Mouse (Mus musculus) hindbrain, embryonic 12.5 days (tissue): ENCODE measurements around the gene Cntnap2. TPM values are rescaled to one million over a fixed set of nuclear protein-coding genes. Genes with fewer than 3 reads are reported as not detected.
"Not testable (repeated sequence)": the region's sequence is repeated elsewhere in the genome, so short reads cannot be mapped to it uniquely, and the experiment has no call there.

ENCODE experiments used
- ATAC-seq: fragments of 200-750 bp; cut with Nextera tagmentation; 2 replicates; pipeline ENCODE4 v1.8.0; 2017; ENCODE audit warnings: moderate TSS enrichment; ENCODE audit not compliant: low FRiP score
- H3K27ac ChIP-seq: fragments of 300-500 bp; sonication (generic); 2 replicates; pipeline ENCODE4 v1.5.1; 2016; ENCODE audit warnings: mild to moderate bottlenecking
- H3K27me3 ChIP-seq: fragments of 300-500 bp; sonication (generic); 2 replicates; pipeline ENCODE4 v1.6.1; 2016; ENCODE audit warnings: mild to moderate bottlenecking
- H3K36me3 ChIP-seq: fragments of 300-500 bp; sonication (generic); 2 replicates; pipeline ENCODE4 v1.6.1; 2016; ENCODE audit warnings: mild to moderate bottlenecking
- H3K4me1 ChIP-seq: fragments of 300-500 bp; sonication (generic); 2 replicates; pipeline ENCODE4 v1.6.1; 2016
- H3K4me2 ChIP-seq: fragments of 300-500 bp; sonication (generic); replicated peaks from 2 replicates; pipeline ENCODE4 v1.6.1; 2016; ENCODE audit warnings: mild to moderate bottlenecking
- H3K4me3 ChIP-seq: fragments of 300-500 bp; sonication (generic); 2 replicates; pipeline ENCODE4 v1.5.1; 2016; ENCODE audit warnings: mild to moderate bottlenecking
- H3K9ac ChIP-seq: fragments of 300-500 bp; sonication (generic); 2 replicates; pipeline ENCODE4 v1.6.1; 2016; ENCODE audit warnings: mild to moderate bottlenecking, moderate library complexity
- H3K9me3 ChIP-seq: fragments of 300-500 bp; sonication (generic); replicated peaks from 2 replicates; pipeline ENCODE4 v1.6.1; 2016; ENCODE audit warnings: mild to moderate bottlenecking
- WGBS: fragments of 180-500 bp; shearing (Covaris S2); methylation state at CpG from one replicate; pipeline ENCODE4 v1.1.7; 2016; 5-methylcytosine and 5-hydroxymethylcytosine counted together
- polyA plus RNA-seq: library from polyadenylated mRNA; unstranded; fragments of >200 nt; fragmentation: Nextera tagmentation; extraction: Ambion mirVana; gene quantifications from 2 replicates; pipeline ENCODE4 v1.2.1, GENCODE M21; 2016

Cntnap2 gene
- polyA plus RNA-seq, 1 experiment from 2014 or later, result 25.7 TPM

DNA sequence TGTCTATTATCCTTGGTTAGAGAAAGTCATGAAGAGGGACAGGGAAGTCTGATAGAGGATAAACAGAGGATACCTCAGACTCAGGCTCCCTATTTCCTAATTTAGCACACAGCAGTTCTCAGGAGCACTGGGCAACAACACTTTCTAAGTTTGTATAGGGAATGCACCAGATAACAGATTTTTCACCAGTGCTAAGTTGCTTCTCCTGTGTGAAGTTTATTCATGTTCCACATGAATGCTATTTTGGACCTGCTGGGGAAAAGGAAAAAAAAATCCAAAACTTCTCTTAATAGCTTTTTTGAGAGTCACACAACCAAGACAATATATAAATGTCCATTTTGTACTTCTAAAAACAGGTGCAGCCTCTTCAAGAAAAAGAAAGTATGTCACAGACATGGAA, 1361.2 kb downstream of the Cntnap2 start:
- H3K4me1 ChIP-seq, result no peaks in the 10 kb centered on the region
- no peak overlapping the region for H3K27ac ChIP-seq
- no peak overlapping the region for H3K4me2 ChIP-seq
- ATAC-seq, result no peak
- no peaks in the 10 kb centered on the region for H3K9me3 ChIP-seq
- H3K36me3 ChIP-seq, result no peaks in the 10 kb centered on the region
- no peak overlapping the region for H3K4me3 ChIP-seq
- no peaks in the 10 kb centered on the region for H3K27me3 ChIP-seq
- no peak overlapping the region for H3K9ac ChIP-seq

- H3K4me3 ChIP-seq, result no peak overlapping the region
- no peaks in the 10 kb centered on the region for H3K27me3 ChIP-seq
- H3K27ac ChIP-seq, result no peak overlapping the region
- no peaks in the 10 kb centered on the region for H3K36me3 ChIP-seq
- no peak overlapping the region for H3K9ac ChIP-seq
- H3K9me3 ChIP-seq, result no peaks in the 10 kb centered on the region
- no peak for ATAC-seq
- no peak overlapping the region for H3K4me2 ChIP-seq
- no peaks in the 10 kb centered on the region for H3K4me1 ChIP-seq
- WGBS, result 47% methylated on average over 5 of the region's 5 CpGs
Measured at GRCm38 (mm10) chr6:46428231-46428630, 1369.1 kb downstream of the Cntnap2 start.

DNA sequence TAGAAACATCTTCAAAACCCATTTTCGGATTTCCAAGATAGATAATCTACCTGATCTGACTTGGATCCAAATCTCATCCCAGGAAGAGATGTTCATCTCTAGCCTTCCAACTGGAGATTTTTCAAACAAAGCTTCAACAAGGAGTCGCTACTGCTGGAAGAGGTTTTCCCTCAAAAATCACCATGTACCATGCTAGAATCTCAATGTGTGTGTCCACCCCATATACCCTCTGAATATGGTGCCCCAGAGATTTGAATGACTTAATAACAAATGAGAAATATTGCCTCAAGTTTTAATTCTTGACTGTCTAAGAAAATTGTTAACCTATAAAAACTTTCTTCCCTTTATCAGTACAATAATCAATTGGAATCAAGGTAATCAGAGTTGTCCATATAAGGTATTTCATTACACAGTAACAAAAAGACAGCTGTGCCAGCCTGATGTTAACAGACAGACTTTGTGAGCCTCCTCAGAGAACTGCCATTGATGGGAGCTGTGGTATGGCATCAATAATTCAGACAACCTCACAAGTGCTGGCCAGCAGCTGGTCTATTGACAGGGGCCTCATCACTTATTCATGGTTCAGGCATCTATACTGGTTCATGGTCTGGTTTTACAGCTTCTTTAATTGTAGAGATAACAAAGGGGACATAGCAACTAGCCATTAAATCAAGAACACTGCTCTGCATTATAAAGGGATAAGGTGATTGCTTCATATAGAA, 1391.9 kb downstream of the Cntnap2 start:
- Histone ChIP-seq H3K4me1 (no peaks in the 10 kb centered on the region), H3K9ac (no peak overlapping the region), H3K27me3 (no peaks in the 10 kb centered on the region), H3K27ac (no peak overlapping the region), H3K4me3 (no peak overlapping the region), H3K36me3 (no peaks in the 10 kb centered on the region), H3K9me3 (no peaks in the 10 kb centered on the region), H3K4me2 (no peak overlapping the region)
- WGBS, result 86% methylated on average over 2 of the region's 2 CpGs
- ATAC-seq, result peak; percentile 89

GRCm38 (mm10) chr6:46472683-46473082, 1413.5 kb downstream of the Cntnap2 start:
- no peak for ATAC-seq
- Histone ChIP-seq H3K27me3 (no peaks in the 10 kb centered on the region), H3K27ac (no peak overlapping the region), H3K9me3 (no peaks in the 10 kb centered on the region), H3K9ac (no peak overlapping the region), H3K4me2 (no peak overlapping the region), H3K4me1 (no peaks in the 10 kb centered on the region), H3K36me3 (no peaks in the 10 kb centered on the region), H3K4me3 (no peak overlapping the region)
- WGBS, result 59% methylated on average over 4 of the region's 4 CpGs

DNA sequence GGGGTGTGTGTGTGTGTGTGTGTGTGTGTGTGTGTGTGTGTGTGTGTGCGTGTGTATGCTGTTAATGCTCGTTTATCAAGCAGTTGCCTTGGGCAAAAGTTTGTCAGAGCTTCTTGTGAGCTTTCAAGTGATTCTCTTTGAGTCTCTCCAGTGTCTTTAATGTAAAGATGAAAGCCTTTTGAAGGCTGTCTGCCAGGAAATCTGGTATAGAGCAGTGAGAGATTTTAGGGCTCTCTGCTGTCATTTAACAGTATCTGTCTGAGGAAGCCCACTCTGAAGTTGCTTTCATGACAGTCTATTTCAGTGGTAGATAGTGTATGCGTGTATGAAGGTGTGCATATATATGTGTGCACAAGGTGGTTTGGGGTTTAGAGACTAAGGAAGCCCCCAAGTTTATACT, 1425.2 kb downstream of the Cntnap2 start:
- no peak overlapping the region for H3K9ac ChIP-seq
- H3K9me3 ChIP-seq, result no peaks in the 10 kb centered on the region
- H3K4me2 ChIP-seq, result no peak overlapping the region
- 75% methylated on average over 3 of the region's 3 CpGs for WGBS
- H3K36me3 ChIP-seq, result no peaks in the 10 kb centered on the region
- H3K4me3 ChIP-seq, result no peak overlapping the region
- no peaks in the 10 kb centered on the region for H3K4me1 ChIP-seq
- ATAC-seq, result no peak
- no peaks in the 10 kb centered on the region for H3K27me3 ChIP-seq
- no peak overlapping the region for H3K27ac ChIP-seq

GRCm38 (mm10) chr6:46502786-46503185, 1443.6 kb downstream of the Cntnap2 start:
- Histone ChIP-seq H3K9ac (no peak overlapping the region), H3K36me3 (no peaks in the 10 kb centered on the region), H3K9me3 (no peaks in the 10 kb centered on the region), H3K27ac (no peak overlapping the region), H3K4me3 (no peak overlapping the region), H3K27me3 (no peaks in the 10 kb centered on the region), H3K4me1 (no peaks in the 10 kb centered on the region), H3K4me2 (no peak overlapping the region)
- 57% methylated on average over 1 of the region's 1 CpGs for WGBS
- ATAC-seq, result no peak

DNA sequence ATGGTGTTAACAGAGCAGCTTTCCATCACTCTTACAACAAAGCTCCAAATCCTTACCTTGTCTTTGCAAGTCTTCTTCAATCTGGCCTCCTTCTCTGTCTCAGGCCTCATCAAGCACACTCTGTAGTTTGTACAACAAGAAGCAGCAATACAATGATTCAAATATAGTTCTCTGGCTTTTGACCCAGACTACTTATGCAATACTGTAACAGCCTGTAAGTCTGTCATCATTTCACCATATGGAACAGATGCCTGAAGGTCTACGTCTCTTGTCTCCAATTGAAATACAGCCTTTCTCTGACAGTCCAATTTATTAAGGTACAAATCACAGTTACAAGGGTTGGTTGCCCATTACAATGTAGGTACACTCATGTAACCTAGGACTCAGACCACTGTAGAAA, 1453.7 kb downstream of the Cntnap2 start:
- no peaks in the 10 kb centered on the region for H3K4me1 ChIP-seq
- H3K4me3 ChIP-seq, result no peak overlapping the region
- 76% methylated on average over 1 of the region's 1 CpGs for WGBS
- no peaks in the 10 kb centered on the region for H3K9me3 ChIP-seq
- H3K9ac ChIP-seq, result no peak overlapping the region
- ATAC-seq, result no peak
- H3K27ac ChIP-seq, result no peak overlapping the region
- H3K4me2 ChIP-seq, result no peak overlapping the region
- no peaks in the 10 kb centered on the region for H3K36me3 ChIP-seq
- no peaks in the 10 kb centered on the region for H3K27me3 ChIP-seq

DNA sequence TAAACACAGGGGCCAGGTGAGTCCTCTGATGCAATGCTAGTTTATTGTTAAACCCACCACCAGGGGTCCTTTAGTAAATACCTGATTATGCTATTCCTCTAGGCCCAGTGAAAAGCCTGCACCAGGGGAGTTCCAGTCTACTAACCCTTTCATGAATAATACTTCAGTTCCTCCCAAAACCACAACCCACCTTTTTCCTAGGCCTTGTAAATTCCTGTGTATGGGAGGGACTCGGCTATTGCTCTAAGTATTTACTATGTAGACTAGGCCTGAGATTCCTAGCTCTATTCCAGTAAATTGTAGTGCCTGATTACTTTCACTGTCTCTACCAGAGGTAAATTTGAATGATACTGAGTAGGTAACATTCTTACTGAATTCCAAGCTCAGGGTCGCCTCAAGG, 1478.4 kb downstream of the Cntnap2 start:
- H3K4me2 ChIP-seq, H3K27me3 ChIP-seq, H3K9me3 ChIP-seq, H3K4me3 ChIP-seq, H3K36me3 ChIP-seq, H3K4me1 ChIP-seq, H3K9ac ChIP-seq, H3K27ac ChIP-seq, ATAC-seq: not testable (repeated sequence)
- WGBS, result 82% methylated on average over 2 of the region's 2 CpGs

GRCm38 (mm10) chr6:46563470-46563869, 1504.3 kb downstream of the Cntnap2 start:
- 87% methylated on average over 2 of the region's 2 CpGs for WGBS
- H3K9me3 ChIP-seq, result no peaks in the 10 kb centered on the region
- H3K27ac ChIP-seq, result no peak overlapping the region
- no peak overlapping the region for H3K9ac ChIP-seq
- no peaks in the 10 kb centered on the region for H3K4me1 ChIP-seq
- no peak overlapping the region for H3K4me3 ChIP-seq
- no peak overlapping the region for H3K4me2 ChIP-seq
- no peaks in the 10 kb centered on the region for H3K27me3 ChIP-seq
- H3K36me3 ChIP-seq, result no peaks in the 10 kb centered on the region
- no peak for ATAC-seq

DNA sequence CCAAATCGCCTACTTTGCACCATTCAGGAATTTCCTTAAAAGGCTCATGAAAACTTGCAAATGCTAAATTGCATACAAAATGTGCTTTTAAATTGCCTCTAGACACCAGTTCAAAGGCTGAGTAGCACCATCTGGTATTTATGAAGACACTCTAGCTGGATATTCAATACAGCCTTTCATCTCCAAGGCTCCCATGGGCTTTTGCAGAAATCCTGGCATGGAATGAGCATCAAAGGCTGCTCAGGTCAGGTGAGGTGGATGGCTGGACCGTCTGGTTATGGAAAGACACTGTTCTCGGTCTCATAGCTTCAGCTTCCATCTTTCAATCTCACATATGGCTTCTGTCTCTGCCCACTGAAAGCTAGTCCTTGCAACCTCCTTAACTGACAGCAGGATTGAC, 1515.9 kb downstream of the Cntnap2 start:
- Histone ChIP-seq H3K27me3 (no peaks in the 10 kb centered on the region), H3K4me3 (no peak overlapping the region), H3K4me2 (no peak overlapping the region), H3K9me3 (no peaks in the 10 kb centered on the region), H3K27ac (no peak overlapping the region), H3K36me3 (no peaks in the 10 kb centered on the region), H3K9ac (no peak overlapping the region), H3K4me1 (no peaks in the 10 kb centered on the region)
- WGBS, result 67% methylated on average over 3 of the region's 3 CpGs
- no peak for ATAC-seq

GRCm38 (mm10) chr6:46612365-46612764, 1553.2 kb downstream of the Cntnap2 start:
- 0 out of 2 replicates have a peak, but pooled peaks have one; percentile 8 for ATAC-seq
- no peaks in the 10 kb centered on the region for H3K27me3 ChIP-seq
- no peak overlapping the region for H3K9ac ChIP-seq
- no peaks in the 10 kb centered on the region for H3K36me3 ChIP-seq
- no peak overlapping the region for H3K27ac ChIP-seq
- no peaks in the 10 kb centered on the region for H3K9me3 ChIP-seq
- no peaks in the 10 kb centered on the region for H3K4me1 ChIP-seq
- no peak overlapping the region for H3K4me3 ChIP-seq
- H3K4me2 ChIP-seq, result no peak overlapping the region

GRCm38 (mm10) chr6:46612872-46613271, 1553.7 kb downstream of the Cntnap2 start:
- WGBS, result 82% methylated on average over 3 of the region's 3 CpGs
- no peak overlapping the region for H3K4me3 ChIP-seq
- no peak overlapping the region for H3K27ac ChIP-seq
- H3K27me3 ChIP-seq, result no peaks in the 10 kb centered on the region
- ATAC-seq, result peak; percentile 58; the same call in 1 of the 2 replicates
- no peaks in the 10 kb centered on the region for H3K4me1 ChIP-seq
- no peak overlapping the region for H3K9ac ChIP-seq
- H3K36me3 ChIP-seq, result no peaks in the 10 kb centered on the region
- H3K4me2 ChIP-seq, result no peak overlapping the region
- H3K9me3 ChIP-seq, result no peaks in the 10 kb centered on the region

DNA sequence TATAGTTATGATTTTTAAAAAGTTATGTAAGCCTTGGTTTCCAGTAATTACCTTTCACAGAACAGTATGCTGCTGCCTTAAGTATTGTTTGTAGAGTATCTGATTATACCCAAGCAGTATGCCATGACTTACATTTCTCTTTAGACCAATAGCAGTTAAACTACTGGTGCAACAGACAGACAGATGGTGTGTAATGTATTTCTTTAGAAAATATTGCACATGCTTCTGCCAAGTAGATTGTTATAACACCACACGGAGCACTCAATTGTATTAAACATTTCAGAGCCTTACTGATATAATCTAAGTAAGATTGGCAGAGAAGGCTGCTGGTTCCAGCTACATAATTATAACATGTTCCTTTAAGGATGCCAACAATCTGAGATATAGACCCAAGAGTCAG, 1609.9 kb downstream of the Cntnap2 start:
- Histone ChIP-seq H3K9ac (no peak overlapping the region), H3K4me2 (no peak overlapping the region), H3K27ac (no peak overlapping the region), H3K4me1 (no peaks in the 10 kb centered on the region), H3K9me3 (no peaks in the 10 kb centered on the region), H3K4me3 (no peak overlapping the region), H3K27me3 (no peaks in the 10 kb centered on the region), H3K36me3 (no peaks in the 10 kb centered on the region)
- WGBS, result 98% methylated on average over 1 of the region's 1 CpGs
- no peak for ATAC-seq
